36 mouse cellular contexts compared by ENCODE assay signal in genomic region chr1:65050952-65051351, GRCm38 (mm10). TPM values are rescaled to one million over a fixed set of nuclear protein-coding genes. Genes with fewer than 3 reads are reported as not detected.
"Had no signal": no experiment of that assay in that cellular context is flagged by ENCODE, and none has a peak within 500 bp of the region (broad histone marks: within the 10 kb centered on the region; RNA-seq: fewer than 3 reads in every experiment).

Gene Cryge, minus strand, starts transcription at chr1:65051149.

RNA-seq across cellular contexts. Expression of gene Cryge, which starts in this region (rescaled TPM):
- total RNA-seq: gastrocnemius, adult 18-20 months; gastrocnemius, adult 8-10 months; gastrocnemius, postnatal 14 days; gastrocnemius, postnatal 36 days; heart, adult 18-20 months; heart, adult 8-10 months; heart, postnatal 10 days; heart, postnatal 25 days; heart, postnatal 4 days; layer of hippocampus, adult 18-20 months; layer of hippocampus, adult 8-10 months; layer of hippocampus, postnatal 14 days; layer of hippocampus, postnatal 36 days; left cerebral cortex, adult 18-20 months; left cerebral cortex, adult 8-10 months; left cerebral cortex, postnatal 10 days; left cerebral cortex, postnatal 25 days; left cerebral cortex, postnatal 4 days; liver, adult 2 months had no signal
- polyA plus RNA-seq: heart, embryonic 10.5 days; heart, embryonic 12.5 days; heart, embryonic 14.5 days; heart, embryonic 16.5 days; hindbrain, embryonic 12.5 days; hindbrain, embryonic 14.5 days; hindbrain, embryonic 16.5 days; inflammation-experienced regulatory T-cells, adult 6 months; intestine, embryonic 15.5 days; intestine, postnatal 0 days; kidney, embryonic 14.5 days; large intestine, adult 2 months; limb, embryonic 11.5 days; limb, embryonic 13.5 days; limb, embryonic 15.5 days; liver, adult 2 months; liver, embryonic 12.5 days; liver, embryonic 14.5 days had no signal
